Mouse (Mus musculus) embryonic facial prominence, embryonic 14.5 days (tissue): ENCODE results near the gene Spint3. TPM values are rescaled to one million over a fixed set of nuclear protein-coding genes. Genes with fewer than 3 reads are reported as not detected.

Experiments
- ATAC-seq: fragments of 200-750 bp; cut with Nextera tagmentation; 2 replicates; pipeline ENCODE4 v1.8.0; 2017; ENCODE audit warnings: low read depth, moderate number of reproducible peaks, moderate TSS enrichment
- DNase-seq: peaks from one replicate; pipeline ENCODE4 v3.0.0-alpha.2; 2015; ENCODE audit warnings: low spot score
- H3K27ac ChIP-seq: fragments of 300-500 bp; sonication (generic); replicated peaks from 2 replicates; pipeline ENCODE4 v1.5.1; 2014; ENCODE audit warnings: low read depth, mild to moderate bottlenecking, low read length, moderate library complexity
- H3K27me3 ChIP-seq: fragments of 300-500 bp; sonication (generic); replicated peaks from 2 replicates; pipeline ENCODE4 v1.6.1; 2014; ENCODE audit warnings: low read length; ENCODE audit not compliant: control insufficient read depth, insufficient read depth
- H3K36me3 ChIP-seq: fragments of 300-500 bp; sonication (generic); 2 replicates; pipeline ENCODE4 v1.6.1; 2014; ENCODE audit warnings: low read length, mixed read lengths; ENCODE audit not compliant: control insufficient read depth, insufficient read depth
- H3K4me1 ChIP-seq: fragments of 300-500 bp; sonication (generic); 2 replicates; pipeline ENCODE4 v1.6.1; 2014; ENCODE audit warnings: antibody characterized with exemption, low read length; ENCODE audit not compliant: control insufficient read depth, insufficient read depth
- H3K4me2 ChIP-seq: fragments of 300-500 bp; sonication (generic); 2 replicates; pipeline ENCODE4 v1.6.1; 2014; ENCODE audit warnings: low read depth, mild to moderate bottlenecking, low read length, moderate library complexity, mixed read lengths
- H3K4me3 ChIP-seq: fragments of 300-500 bp; sonication (generic); 2 replicates; pipeline ENCODE4 v1.5.1; 2014; ENCODE audit warnings: low read depth, mild to moderate bottlenecking, low read length
- H3K9ac ChIP-seq: fragments of 300-500 bp; sonication (generic); 2 replicates; pipeline ENCODE4 v1.6.1; 2014; ENCODE audit warnings: low read depth, mild to moderate bottlenecking, low read length, moderate library complexity, mixed read lengths
- H3K9me3 ChIP-seq: fragments of 300-500 bp; sonication (generic); 2 replicates; pipeline ENCODE4 v1.6.1; 2016; ENCODE audit warnings: low read length; ENCODE audit not compliant: control insufficient read depth
- WGBS: fragments of 180-500 bp; shearing (Covaris S2); extraction: QIAGEN DNeasy Blood & Tissue Kit; methylation state at CpG from one replicate; pipeline ENCODE4 v1.1.7; 2014; 5-methylcytosine and 5-hydroxymethylcytosine counted together
- polyA plus RNA-seq: library from polyadenylated mRNA; unstranded; fragments of >200 nt; fragmentation: Nextera tagmentation; extraction: Ambion mirVana; gene quantifications from 2 replicates; pipeline ENCODE4 v1.2.1, GENCODE M21; 2014

Spint3 gene
- polyA plus RNA-seq, 1 experiment from 2014 or later: not detected

DNA sequence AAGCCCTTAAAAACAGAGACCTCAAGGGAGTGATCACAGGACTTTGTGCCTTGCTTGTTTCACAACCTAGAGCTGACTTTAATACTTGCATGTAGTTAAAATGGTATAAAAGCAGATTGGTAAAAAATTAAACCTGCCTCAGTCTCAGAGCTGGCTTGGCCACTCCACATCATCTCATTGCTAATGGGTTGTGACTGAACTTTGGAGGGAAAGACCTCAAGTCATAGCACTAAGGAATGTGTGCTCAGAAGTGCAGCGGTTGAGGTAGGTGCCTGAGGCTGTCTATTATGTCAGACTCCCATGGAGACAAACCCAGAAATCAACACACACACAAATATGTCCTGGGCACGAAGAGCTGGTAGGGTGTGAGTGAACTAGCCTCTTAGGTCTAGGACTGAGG, 29.5 kb downstream of the Spint3 start:
- no peak for DNase-seq
- H3K27ac ChIP-seq: no peak overlapping the region
- no peaks in the 10 kb centered on the region for H3K9me3 ChIP-seq
- no peaks in the 10 kb centered on the region for H3K27me3 ChIP-seq
- H3K9ac ChIP-seq: no peak overlapping the region
- no peak for ATAC-seq
- peaks cover 7% of the 10 kb centered on the region; the same call in 1 of the 2 replicates for H3K4me1 ChIP-seq
- H3K4me2 ChIP-seq: no peak overlapping the region
- no peaks in the 10 kb centered on the region for H3K36me3 ChIP-seq
- no peak overlapping the region for H3K4me3 ChIP-seq
- 46% methylated on average over 2 of the region's 2 CpGs for WGBS

DNA sequence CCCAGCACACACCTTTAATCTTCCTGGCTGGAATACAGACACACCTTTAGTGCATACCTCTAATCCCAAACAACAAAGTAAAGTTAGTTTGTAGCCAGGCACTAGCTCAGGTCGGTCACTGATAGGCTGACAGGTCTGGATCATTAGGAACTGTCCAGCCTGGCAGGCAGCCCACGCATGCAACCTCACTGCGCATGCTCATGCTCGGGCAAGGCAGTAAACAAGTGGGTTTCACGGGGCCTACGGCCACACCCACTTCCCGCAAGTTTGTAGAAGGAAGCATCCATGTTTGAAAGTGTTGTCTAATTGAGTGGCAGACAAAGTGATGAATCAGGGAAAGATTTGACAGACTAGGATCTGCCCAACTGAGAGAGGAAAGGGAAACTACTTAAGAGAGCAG, 30.7 kb downstream of the Spint3 start:
- WGBS: 86% methylated on average over 7 of the region's 7 CpGs
- H3K36me3 ChIP-seq: no peaks in the 10 kb centered on the region
- H3K27me3 ChIP-seq: no peaks in the 10 kb centered on the region
- no peak overlapping the region for H3K4me2 ChIP-seq
- DNase-seq: no peak
- H3K4me1 ChIP-seq: peaks cover 7% of the 10 kb centered on the region; the same call in 1 of the 2 replicates
- ATAC-seq: no peak
- no peak overlapping the region for H3K27ac ChIP-seq
- H3K9ac ChIP-seq: no peak overlapping the region
- H3K9me3 ChIP-seq: no peaks in the 10 kb centered on the region
- H3K4me3 ChIP-seq: no peak overlapping the region

DNA sequence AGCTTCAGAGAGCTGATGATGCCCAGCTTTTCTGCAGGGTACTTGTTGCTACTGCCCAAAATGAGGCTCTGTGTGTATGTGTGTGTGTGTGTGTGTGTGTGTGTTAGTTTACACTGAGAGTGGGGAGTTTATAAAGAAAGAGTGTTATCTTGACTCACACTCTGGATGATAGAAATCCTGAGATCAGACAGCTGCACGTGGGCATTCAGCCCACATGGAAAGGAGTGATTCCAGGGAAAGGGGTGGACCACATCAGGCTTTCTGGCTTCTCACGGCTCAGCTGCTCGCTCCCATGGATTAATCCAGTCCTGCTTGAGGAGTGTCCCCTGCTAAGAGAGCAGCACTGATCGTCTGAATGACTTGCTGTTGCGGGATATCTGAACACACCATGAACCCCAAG, 31.1 kb downstream of the Spint3 start:
- DNase-seq: no peak
- H3K4me1 ChIP-seq: peaks cover 7% of the 10 kb centered on the region; the same call in 1 of the 2 replicates
- 70% methylated on average over 5 of the region's 5 CpGs for WGBS
- no peak overlapping the region for H3K4me3 ChIP-seq
- no peak overlapping the region for H3K27ac ChIP-seq
- H3K4me2 ChIP-seq: no peak overlapping the region
- no peaks in the 10 kb centered on the region for H3K36me3 ChIP-seq
- no peak overlapping the region for H3K9ac ChIP-seq
- no peaks in the 10 kb centered on the region for H3K9me3 ChIP-seq
- ATAC-seq: no peak
- no peaks in the 10 kb centered on the region for H3K27me3 ChIP-seq

DNA sequence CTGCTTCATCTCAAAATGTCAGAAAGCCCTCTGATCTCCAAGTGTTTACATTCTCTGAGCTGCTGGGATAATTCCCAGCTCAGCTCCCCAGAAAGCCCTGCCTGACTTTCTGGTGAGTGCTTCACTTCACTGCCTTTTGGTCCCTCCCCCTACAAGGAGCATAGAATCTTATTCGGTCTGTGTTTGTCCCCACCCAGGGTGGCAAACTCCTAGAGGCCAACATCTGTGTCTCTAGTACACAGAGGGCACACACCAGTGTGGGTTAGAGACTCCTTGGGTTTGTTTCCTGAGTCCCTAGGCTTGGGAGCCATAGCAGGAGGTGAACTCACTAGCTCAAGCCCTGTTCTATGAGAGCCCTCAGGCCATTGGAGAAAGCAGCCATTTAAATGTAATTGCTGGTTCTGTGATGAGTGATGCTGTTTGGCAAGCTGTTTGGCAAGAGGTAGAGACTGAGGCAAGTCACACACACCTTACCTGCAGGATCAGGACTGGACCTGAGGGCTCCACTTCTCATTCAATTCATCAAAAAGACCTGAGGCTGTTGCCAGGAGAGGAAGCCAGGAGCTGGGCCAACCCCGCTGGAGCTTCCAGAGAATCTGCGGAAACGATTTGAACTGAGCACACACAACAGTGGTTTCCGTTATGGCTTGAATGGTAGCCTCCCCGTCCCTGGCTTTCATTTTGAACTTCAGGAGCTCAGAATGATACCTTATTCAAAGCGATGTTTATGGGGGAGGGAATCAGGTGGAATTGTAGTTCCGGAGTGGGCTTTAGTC, 32.4 kb downstream of the Spint3 start:
- DNase-seq (no peak), ATAC-seq (peak; percentile 30; the same call in 1 of the 2 replicates)
- Histone ChIP-seq H3K4me3 (no peak overlapping the region), H3K9me3 (no peaks in the 10 kb centered on the region), H3K9ac (no peak overlapping the region), H3K36me3 (no peaks in the 10 kb centered on the region), H3K27ac (peak overlapping the region; percentile 44), H3K27me3 (no peaks in the 10 kb centered on the region), H3K4me2 (no peak overlapping the region), H3K4me1 (peaks cover 7% of the 10 kb centered on the region; the same call in 1 of the 2 replicates)
- WGBS: 23% methylated on average over 8 of the region's 8 CpGs

DNA sequence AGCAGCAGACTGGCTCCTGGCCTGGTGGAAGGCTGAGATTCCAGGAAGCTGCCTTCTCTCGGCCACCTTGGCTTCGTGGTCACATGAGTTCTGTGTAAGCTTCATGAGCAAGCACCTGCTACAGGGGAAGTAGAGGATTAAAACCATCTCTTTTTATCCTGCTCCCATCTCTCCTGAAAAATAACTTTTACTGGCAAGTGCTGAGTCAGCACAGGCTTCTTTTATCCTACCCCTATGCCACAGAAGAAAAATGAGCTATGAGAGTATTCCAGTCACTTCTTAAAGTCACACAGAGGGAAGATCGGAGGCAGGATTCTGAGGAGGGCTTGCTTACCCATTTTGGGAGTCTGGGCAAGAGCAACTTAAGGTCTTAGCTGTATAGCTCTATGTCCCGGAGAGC, 36.3 kb downstream of the Spint3 start:
- Histone ChIP-seq H3K4me3 (no peak overlapping the region), H3K4me1 (peaks cover 7% of the 10 kb centered on the region; the same call in 1 of the 2 replicates), H3K27ac (no peak overlapping the region), H3K36me3 (no peaks in the 10 kb centered on the region), H3K9me3 (no peaks in the 10 kb centered on the region), H3K27me3 (no peaks in the 10 kb centered on the region), H3K9ac (no peak overlapping the region), H3K4me2 (no peak overlapping the region)
- DNase-seq (no peak), ATAC-seq (no peak)
- WGBS: 82% methylated on average over 4 of the region's 4 CpGs

DNA sequence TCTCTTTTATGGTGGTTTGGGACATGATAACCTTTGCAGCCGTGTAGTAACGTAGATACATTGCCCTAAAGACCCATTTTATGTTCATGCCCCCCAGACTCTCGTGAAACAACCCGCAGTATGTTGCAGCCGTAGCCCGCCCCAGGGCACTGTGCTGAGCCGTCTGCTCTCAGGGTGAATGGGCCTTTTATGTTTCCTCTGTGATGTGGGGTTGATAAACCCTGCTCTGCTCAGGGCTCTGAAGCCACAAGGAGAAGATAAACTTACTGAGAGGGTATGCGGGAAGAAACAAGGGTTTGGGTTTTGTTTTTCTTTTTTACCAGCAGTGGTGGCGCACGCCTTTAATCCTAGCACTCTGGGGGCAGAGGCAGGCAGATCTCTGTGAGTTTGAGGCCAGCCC, 38.9 kb downstream of the Spint3 start:
- Histone ChIP-seq H3K4me2 (no peak overlapping the region), H3K9ac (no peak overlapping the region), H3K27me3 (no peaks in the 10 kb centered on the region), H3K27ac (no peak overlapping the region), H3K4me1 (no peaks in the 10 kb centered on the region), H3K4me3 (no peak overlapping the region), H3K36me3 (no peaks in the 10 kb centered on the region), H3K9me3 (no peaks in the 10 kb centered on the region)
- ATAC-seq (no peak), DNase-seq (no peak)
- 57% methylated on average over 10 of the region's 10 CpGs for WGBS

DNA sequence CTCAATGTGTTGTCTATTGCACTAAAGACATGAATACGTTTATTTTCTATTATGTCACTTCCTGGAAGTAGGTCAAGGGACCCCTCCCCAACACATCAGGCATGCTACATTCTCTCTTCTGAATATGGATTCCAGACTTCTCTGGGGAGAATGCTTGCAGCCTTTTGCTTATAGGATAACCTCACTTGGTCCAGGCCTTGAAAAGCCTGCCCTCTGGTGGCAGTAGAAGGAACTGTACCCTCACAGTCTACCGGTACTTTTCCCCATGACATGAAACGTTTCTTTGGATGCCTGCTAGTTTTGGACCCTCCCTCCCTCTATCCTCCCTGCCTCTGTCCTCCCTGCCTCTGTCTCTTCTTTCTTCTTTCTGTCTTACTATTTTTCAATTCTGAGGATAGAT, 42.1 kb downstream of the Spint3 start:
- WGBS: 4% methylated on average over 3 of the region's 3 CpGs

DNA sequence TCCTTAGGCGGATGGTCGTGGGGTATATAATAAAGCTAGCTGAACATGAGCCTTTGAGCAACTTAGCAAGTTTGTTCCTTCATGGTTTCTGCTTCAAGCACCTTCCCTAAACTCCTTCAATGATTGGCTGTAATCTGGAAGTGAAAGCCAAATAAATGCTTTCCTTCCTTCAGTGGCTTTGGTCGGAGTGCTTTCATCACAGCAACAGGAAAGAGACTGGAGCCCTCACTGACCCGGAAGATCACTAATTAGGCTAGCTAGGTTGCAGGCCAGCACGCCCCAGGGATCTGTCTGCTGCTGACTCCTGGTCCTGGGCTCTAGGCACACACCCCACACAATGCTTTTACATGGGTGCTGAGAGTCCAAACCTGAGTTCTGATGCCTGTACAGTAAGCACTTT, 44.7 kb downstream of the Spint3 start:
- DNase-seq (no peak), ATAC-seq (no peak)
- H3K9me3 ChIP-seq: no peaks in the 10 kb centered on the region
- H3K4me2 ChIP-seq: no peak overlapping the region
- H3K4me1 ChIP-seq: no peaks in the 10 kb centered on the region
- H3K27ac ChIP-seq: no peak overlapping the region
- 66% methylated on average over 5 of the region's 5 CpGs for WGBS
- no peak overlapping the region for H3K9ac ChIP-seq
- no peak overlapping the region for H3K4me3 ChIP-seq
- no peaks in the 10 kb centered on the region for H3K27me3 ChIP-seq
- no peaks in the 10 kb centered on the region for H3K36me3 ChIP-seq

More for the DNA sequence above, 42.1 kb downstream of the Spint3 start:
- Histone ChIP-seq H3K4me2 (no peak overlapping the region), H3K4me1 (no peaks in the 10 kb centered on the region), H3K9ac (no peak overlapping the region), H3K36me3 (no peaks in the 10 kb centered on the region), H3K27ac (no peak overlapping the region), H3K27me3 (no peaks in the 10 kb centered on the region), H3K4me3 (no peak overlapping the region), H3K9me3 (no peaks in the 10 kb centered on the region)
- peak; percentile 62; the same call in 1 of the 2 replicates for ATAC-seq
- DNase-seq: peak; percentile 78

DNA sequence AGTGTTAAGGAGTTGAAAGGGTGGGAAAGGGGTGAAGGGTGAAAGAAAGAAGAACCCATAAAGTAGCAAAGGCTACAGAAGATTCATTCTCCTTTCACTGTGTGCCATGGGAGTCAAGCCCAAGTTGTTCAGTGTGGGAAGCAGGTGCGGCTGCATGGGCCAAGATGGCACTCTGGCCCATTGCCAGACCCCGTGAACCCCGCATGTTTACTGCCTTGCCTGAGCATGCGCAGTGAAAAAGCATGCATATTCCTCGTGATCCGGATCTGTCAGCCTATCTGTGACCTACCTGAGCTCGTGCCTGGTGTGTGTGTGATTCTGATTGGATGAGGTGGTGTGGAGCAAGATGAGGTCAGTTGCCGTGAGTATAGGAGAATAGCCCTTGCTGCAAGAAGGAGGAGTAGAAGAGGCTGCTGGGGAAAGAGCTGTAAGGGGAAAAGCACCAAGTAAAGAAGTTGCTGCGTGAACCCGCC, 49.9 kb downstream of the Spint3 start:
- H3K36me3 ChIP-seq: no peaks in the 10 kb centered on the region
- no peaks in the 10 kb centered on the region for H3K27me3 ChIP-seq
- ATAC-seq (no peak), DNase-seq (no peak)
- H3K4me3 ChIP-seq: no peak overlapping the region
- no peak overlapping the region for H3K4me2 ChIP-seq
- WGBS: 85% methylated on average over 10 of the region's 10 CpGs
- peaks cover 5% of the 10 kb centered on the region for H3K9me3 ChIP-seq
- H3K4me1 ChIP-seq: peaks cover 19% of the 10 kb centered on the region
- H3K9ac ChIP-seq: no peak overlapping the region
- H3K27ac ChIP-seq: no peak overlapping the region
